Mouse (Mus musculus): ENCODE data around the gene Grin1. TPM values are rescaled to one million over a fixed set of nuclear protein-coding genes. Genes with fewer than 3 reads are reported as not detected.

Grin1 gene
- 9.0 and 12.6 TPM in 2 replicates for total RNA-seq (2021)
- long read RNA-seq, partial matches to known transcripts, result 6 of 11 reads
- long read RNA-seq, other reads (novel, unspliced or antisense), result 1 of 11 reads

GRCm38 (mm10) chr2:25318971-25319773, at the start of gene Grin1:
Gene Grin1, minus strand, starts transcription at chr2:25319187.
- DNase-seq, result peak; percentile 77

GRCm38 (mm10) chr2:25365091-25365761, 46.2 kb upstream of the Grin1 start, which contains the start of gene Uap1l1:
Gene Uap1l1, minus strand, starts transcription at chr2:25365682.
- peak; percentile 83 for DNase-seq

- DNase-seq, result no peak
These were observed 45.7 kb upstream of the Grin1 start for GRCm38 (mm10) chr2:25364761-25365090.

- no peak for DNase-seq
These were observed 45.3 kb upstream of the Grin1 start for GRCm38 (mm10) chr2:25364313-25364712.

- DNase-seq, result no peak
These were observed 44.6 kb upstream of the Grin1 start for GRCm38 (mm10) chr2:25363478-25364178.

- DNase-seq, result no peak
These were observed 40.9 kb upstream of the Grin1 start for GRCm38 (mm10) chr2:25359848-25360247.

- peak; percentile 74 for DNase-seq
These were observed 37.5 kb upstream of the Grin1 start, which contains the start of gene Dpp7 for GRCm38 (mm10) chr2:25356208-25357079. Gene Dpp7, minus strand, starts transcription at chr2:25356359.

GRCm38 (mm10) chr2:25355419-25356066, 36.6 kb upstream of the Grin1 start:
- no peak for DNase-seq

- no peak for DNase-seq
These were observed 35.2 kb upstream of the Grin1 start for GRCm38 (mm10) chr2:25354211-25354610.

- no peak for DNase-seq
These were observed 31.7 kb upstream of the Grin1 start for GRCm38 (mm10) chr2:25350701-25351100.

- DNase-seq, result no peak
These were observed 30.5 kb upstream of the Grin1 start for GRCm38 (mm10) chr2:25349499-25349898.

GRCm38 (mm10) chr2:25348162-25348561, 29.2 kb upstream of the Grin1 start:
- no peak for DNase-seq

- DNase-seq, result no peak
These were observed 19.3 kb upstream of the Grin1 start for GRCm38 (mm10) chr2:25338303-25338702.

- DNase-seq, result no peak
These were observed 14.6 kb upstream of the Grin1 start for GRCm38 (mm10) chr2:25333569-25333968.

GRCm38 (mm10) chr2:25332286-25333160, 13.5 kb upstream of the Grin1 start, which contains the start of gene Man1b1:
Gene Man1b1, plus strand, starts transcription at chr2:25332338.
- peak; percentile 100 for DNase-seq

- no peak for DNase-seq
These were observed 12.5 kb upstream of the Grin1 start for GRCm38 (mm10) chr2:25331470-25331869.

- no peak for DNase-seq
These were observed 9.5 kb upstream of the Grin1 start for GRCm38 (mm10) chr2:25328440-25328839.

- DNase-seq, result no peak
These were observed 7.0 kb upstream of the Grin1 start for GRCm38 (mm10) chr2:25326036-25326435.

GRCm38 (mm10) chr2:25320084-25320483, 1.1 kb upstream of the Grin1 start:
- no peak for DNase-seq

Data from adrenal gland, postnatal 25 days (tissue).